Mouse (Mus musculus): Measurements from ENCODE around the gene Lama5. TPM values are rescaled to one million over a fixed set of nuclear protein-coding genes. Genes with fewer than 3 reads are reported as not detected.

Gene Lama5
- total RNA-seq, 2 experiments from 2014 or later = 8.0 to 9.7 TPM

GRCm38 (mm10) chr2:180172152-180172551 lies 53.5 kb downstream of the Lama5 start:
- DNase-seq (ENCODE audit: low spot score in 2 of 2) = no peak
- intact Hi-C loops (cut with DNase I) = loop anchor here (1.0 kb wide), 1 partner anchor 79 kb away; no protein-coding TSS in a partner anchor

- peak in 1 of 2 experiments; percentile 52 for DNase-seq (ENCODE audit: low spot score in 2 of 2)
- intact Hi-C loops (cut with DNase I) = loop anchor here (1.0 kb wide), 1 partner anchor 80 kb away; no protein-coding TSS in a partner anchor
These were observed 54.1 kb downstream of the Lama5 start for GRCm38 (mm10) chr2:180171522-180172070.

GRCm38 (mm10) chr2:180170806-180171521 lies 54.7 kb downstream of the Lama5 start, which contains the start of gene Adrm1:
TSS of gene Adrm1 (plus strand) at chr2:180171485.
- intact Hi-C loops (cut with DNase I) = no loop called here
- DNase-seq (ENCODE audit: low spot score in 2 of 2) = peak; percentile 98 to 99

GRCm38 (mm10) chr2:180170151-180170805 lies 55.4 kb downstream of the Lama5 start:
- DNase-seq (ENCODE audit: low spot score in 2 of 2) = peak in 1 of 2 experiments; percentile 54
- intact Hi-C loops (cut with DNase I) = no loop called here

GRCm38 (mm10) chr2:180166869-180167268 lies 58.8 kb downstream of the Lama5 start:
- DNase-seq (ENCODE audit: low spot score in 2 of 2) = no peak
- intact Hi-C loops (cut with DNase I) = no loop called here

- no peak for DNase-seq (ENCODE audit: low spot score in 2 of 2)
- intact Hi-C loops (cut with DNase I) = no loop called here
These were observed 59.8 kb downstream of the Lama5 start for GRCm38 (mm10) chr2:180165855-180166254.

GRCm38 (mm10) chr2:180158627-180159026 lies 67.0 kb downstream of the Lama5 start:
- no peak for DNase-seq (ENCODE audit: low spot score in 2 of 2)
- intact Hi-C loops (cut with DNase I) = no loop called here

GRCm38 (mm10) chr2:180154796-180155195 lies 70.9 kb downstream of the Lama5 start:
- peak in 1 of 2 experiments; percentile 52 for DNase-seq (ENCODE audit: low spot score in 2 of 2)

GRCm38 (mm10) chr2:180148551-180148950 lies 77.1 kb downstream of the Lama5 start:
- intact Hi-C loops (cut with DNase I) = no loop called here

More at GRCm38 (mm10) chr2:180154796-180155195, 70.9 kb downstream of the Lama5 start:
- intact Hi-C loops (cut with DNase I) = no loop called here

GRCm38 (mm10) chr2:180147379-180147778 lies 78.3 kb downstream of the Lama5 start:
- intact Hi-C loops (cut with DNase I) = no loop called here
- peak; percentile 28 to 49 for DNase-seq (ENCODE audit: low spot score in 2 of 2)

More at GRCm38 (mm10) chr2:180148551-180148950, 77.1 kb downstream of the Lama5 start:
- DNase-seq (ENCODE audit: low spot score in 2 of 2) = no peak

GRCm38 (mm10) chr2:180146091-180146490 lies 79.6 kb downstream of the Lama5 start:
- intact Hi-C loops (cut with DNase I) = no loop called here

GRCm38 (mm10) chr2:180135414-180135813 lies 90.2 kb downstream of the Lama5 start:
- DNase-seq (ENCODE audit: low spot score in 2 of 2) = no peak
- intact Hi-C loops (cut with DNase I) = no loop called here

More at GRCm38 (mm10) chr2:180146091-180146490, 79.6 kb downstream of the Lama5 start:
- no peak for DNase-seq (ENCODE audit: low spot score in 2 of 2)

- intact Hi-C loops (cut with DNase I) = no loop called here
- no peak for DNase-seq (ENCODE audit: low spot score in 2 of 2)
These were observed 91.7 kb downstream of the Lama5 start for GRCm38 (mm10) chr2:180133911-180134310.

- intact Hi-C loops (cut with DNase I) = no loop called here
- DNase-seq (ENCODE audit: low spot score in 2 of 2) = no peak
These were observed 92.4 kb downstream of the Lama5 start for GRCm38 (mm10) chr2:180133231-180133630.

- intact Hi-C loops (cut with DNase I) = no loop called here
- DNase-seq (ENCODE audit: low spot score in 2 of 2) = no peak
These were observed 98.0 kb downstream of the Lama5 start for GRCm38 (mm10) chr2:180127675-180128074.

Small RNAs within 50 kb of the gene (microRNA-seq; reads per million reads assigned to microRNA genes)
- gene Mir3091 = 0 to 0.53 reads per million in 2 experiments
- gene Mir7005 = 0 to 0.67 reads per million in 2 experiments

Other genes with a start within 250 kb of the Lama5 start
- gene Taf4, start 249.2 kb downstream of the Lama5 start, total RNA-seq (2021) = 10 to 100 TPM; 15.2 to 17.4 TPM
- 100 to 1,000 TPM; 129 to 133 TPM for gene Lsm14b, start 200.9 kb downstream of the Lama5 start, total RNA-seq (2021)
- 100 to 1,000 TPM; 190 to 195 TPM for gene Psma7, start 183.4 kb downstream of the Lama5 start, total RNA-seq (2021)
- 10 to 100 TPM; 33.8 to 35.0 TPM for gene Ss18l1, start 183.3 kb downstream of the Lama5 start, total RNA-seq (2021)
- 10 to 100 TPM; 16.1 to 17.8 TPM for gene Mtg2, start 155.3 kb downstream of the Lama5 start, total RNA-seq (2021)
- 10 to 100 TPM; 65.4 to 73.5 TPM for gene Hrh3, start 121.4 kb downstream of the Lama5 start, total RNA-seq (2021)
- 10 to 100 TPM; 51.4 to 52.8 TPM for gene Osbpl2, start 106.6 kb downstream of the Lama5 start, total RNA-seq (2021)
- 100 to 1,000 TPM; 104 to 109 TPM for gene Adrm1, start 54.4 kb downstream of the Lama5 start, total RNA-seq (2021)
- 100 to 1,000 TPM; 565 to 568 TPM for gene Rps21, start 31.5 kb upstream of the Lama5 start, total RNA-seq (2021)
- 10 to 100 TPM; 30.4 to 34.6 TPM for gene Cables2, start 47.6 kb upstream of the Lama5 start, total RNA-seq (2021)
- not detected for gene Rbbp8nl, start 64.0 kb upstream of the Lama5 start, total RNA-seq (2021)
- gene Gata5, start 108.8 kb upstream of the Lama5 start, total RNA-seq (2021) = not detected
- 1 to 10 TPM; 1.6 to 2.1 TPM for gene Slco4a1, start 230.4 kb upstream of the Lama5 start, total RNA-seq (2021)

Data from left cerebral cortex, postnatal 14 days (tissue).